Mouse (Mus musculus): ENCODE data around the gene Smoc2. TPM values are rescaled to one million over a fixed set of nuclear protein-coding genes. Genes with fewer than 3 reads are reported as not detected.

The Smoc2 gene
- polyA plus RNA-seq, 1 experiment from 2014 or later: 121 TPM

- Histone ChIP-seq H3K36me3 (no peaks in the 10 kb centered on the region), H3K4me1 (0 out of 2 replicates have a peak, but pooled peaks cover 3% of the 10 kb centered on the region), H3K27ac (no peak overlapping the region), H3K4me2 (no peak overlapping the region), H3K9me3 (no peaks in the 10 kb centered on the region), H3K27me3 (replicated peaks) (no peaks in the 10 kb centered on the region), H3K9ac (no peak overlapping the region), H3K4me3 (replicated peaks) (no peak overlapping the region)
- ATAC-seq (ENCODE audit: insufficient read depth, low FRiP score, low read depth): no peak
- 59% methylated on average over 2 of the region's 2 CpGs for WGBS
These were observed 113.1 kb downstream of the Smoc2 start for GRCm38 (mm10) chr17:14392443-14392842.

- 60% methylated on average over 5 of the region's 5 CpGs for WGBS
- no peaks in the 10 kb centered on the region for H3K36me3 ChIP-seq
These were observed 115.6 kb downstream of the Smoc2 start for GRCm38 (mm10) chr17:14394861-14395260.

GRCm38 (mm10) chr17:14397456-14397855, 118.2 kb downstream of the Smoc2 start:
- peak; percentile 78; the same call in 1 of the 2 replicates for ATAC-seq (ENCODE audit: insufficient read depth, low FRiP score, low read depth)
- no peaks in the 10 kb centered on the region for H3K4me1 ChIP-seq
- no peak overlapping the region for H3K4me3 ChIP-seq (replicated peaks)
- 34% methylated on average over 5 of the region's 5 CpGs for WGBS
- no peak overlapping the region for H3K9ac ChIP-seq
- H3K9me3 ChIP-seq: no peaks in the 10 kb centered on the region
- H3K27ac ChIP-seq: no peak overlapping the region
- no peaks in the 10 kb centered on the region for H3K27me3 ChIP-seq (replicated peaks)
- no peaks in the 10 kb centered on the region for H3K36me3 ChIP-seq
- H3K4me2 ChIP-seq: no peak overlapping the region

More at GRCm38 (mm10) chr17:14394861-14395260, 115.6 kb downstream of the Smoc2 start:
- no peaks in the 10 kb centered on the region for H3K9me3 ChIP-seq
- H3K9ac ChIP-seq: no peak overlapping the region
- ATAC-seq (ENCODE audit: insufficient read depth, low FRiP score, low read depth): no peak
- H3K4me2 ChIP-seq: no peak overlapping the region
- no peak overlapping the region for H3K4me3 ChIP-seq (replicated peaks)
- no peak overlapping the region for H3K27ac ChIP-seq
- no peaks in the 10 kb centered on the region for H3K27me3 ChIP-seq (replicated peaks)
- 0 out of 2 replicates have a peak, but pooled peaks cover 3% of the 10 kb centered on the region for H3K4me1 ChIP-seq

- no peaks in the 10 kb centered on the region for H3K4me1 ChIP-seq
- H3K4me2 ChIP-seq: no peak overlapping the region
- no peaks in the 10 kb centered on the region for H3K36me3 ChIP-seq
- H3K27me3 ChIP-seq (replicated peaks): no peaks in the 10 kb centered on the region
- ATAC-seq (ENCODE audit: insufficient read depth, low FRiP score, low read depth): no peak
- no peak overlapping the region for H3K4me3 ChIP-seq (replicated peaks)
- H3K9me3 ChIP-seq: no peaks in the 10 kb centered on the region
- H3K27ac ChIP-seq: no peak overlapping the region
- 87% methylated on average over 8 of the region's 8 CpGs for WGBS
- H3K9ac ChIP-seq: no peak overlapping the region
These were observed 119.5 kb downstream of the Smoc2 start for GRCm38 (mm10) chr17:14398650-14399424.

- no peak for ATAC-seq (ENCODE audit: insufficient read depth, low FRiP score, low read depth)
- H3K27ac ChIP-seq: no peak overlapping the region
These were observed 121.7 kb downstream of the Smoc2 start for GRCm38 (mm10) chr17:14400960-14401359.

GRCm38 (mm10) chr17:14407874-14408273, 128.6 kb downstream of the Smoc2 start:
- Histone ChIP-seq H3K9ac (no peak overlapping the region), H3K9me3 (no peaks in the 10 kb centered on the region), H3K27ac (no peak overlapping the region), H3K4me2 (no peak overlapping the region), H3K4me3 (replicated peaks) (no peak overlapping the region), H3K36me3 (no peaks in the 10 kb centered on the region), H3K4me1 (no peaks in the 10 kb centered on the region), H3K27me3 (replicated peaks) (no peaks in the 10 kb centered on the region)
- no peak for ATAC-seq (ENCODE audit: insufficient read depth, low FRiP score, low read depth)
- WGBS: 56% methylated on average over 5 of the region's 5 CpGs

More at GRCm38 (mm10) chr17:14400960-14401359, 121.7 kb downstream of the Smoc2 start:
- Histone ChIP-seq H3K4me2 (no peak overlapping the region), H3K36me3 (no peaks in the 10 kb centered on the region), H3K4me3 (replicated peaks) (no peak overlapping the region), H3K4me1 (no peaks in the 10 kb centered on the region), H3K9me3 (no peaks in the 10 kb centered on the region), H3K9ac (no peak overlapping the region), H3K27me3 (replicated peaks) (no peaks in the 10 kb centered on the region)
- 48% methylated on average over 5 of the region's 5 CpGs for WGBS

GRCm38 (mm10) chr17:14412460-14412859, 133.2 kb downstream of the Smoc2 start:
- Histone ChIP-seq H3K27ac (no peak overlapping the region), H3K4me1 (no peaks in the 10 kb centered on the region), H3K36me3 (no peaks in the 10 kb centered on the region), H3K27me3 (replicated peaks) (no peaks in the 10 kb centered on the region), H3K4me3 (replicated peaks) (no peak overlapping the region), H3K9ac (no peak overlapping the region), H3K9me3 (no peaks in the 10 kb centered on the region), H3K4me2 (no peak overlapping the region)
- WGBS: 66% methylated on average over 2 of the region's 2 CpGs
- no peak for ATAC-seq (ENCODE audit: insufficient read depth, low FRiP score, low read depth)

- Histone ChIP-seq H3K27me3 (replicated peaks) (no peaks in the 10 kb centered on the region), H3K9me3 (no peaks in the 10 kb centered on the region), H3K27ac (no peak overlapping the region), H3K4me3 (replicated peaks) (no peak overlapping the region), H3K4me2 (no peak overlapping the region), H3K9ac (no peak overlapping the region), H3K4me1 (no peaks in the 10 kb centered on the region), H3K36me3 (no peaks in the 10 kb centered on the region)
- ATAC-seq (ENCODE audit: insufficient read depth, low FRiP score, low read depth): no peak
- 55% methylated on average over 5 of the region's 5 CpGs for WGBS
These were observed 135.2 kb downstream of the Smoc2 start for GRCm38 (mm10) chr17:14414511-14414910.

GRCm38 (mm10) chr17:14420460-14421046, 141.2 kb downstream of the Smoc2 start:
- Histone ChIP-seq H3K9me3 (no peaks in the 10 kb centered on the region), H3K27ac (no peak overlapping the region), H3K36me3 (no peaks in the 10 kb centered on the region), H3K27me3 (replicated peaks) (no peaks in the 10 kb centered on the region), H3K4me1 (no peaks in the 10 kb centered on the region), H3K9ac (no peak overlapping the region), H3K4me2 (no peak overlapping the region), H3K4me3 (replicated peaks) (no peak overlapping the region)
- ATAC-seq (ENCODE audit: insufficient read depth, low FRiP score, low read depth): no peak
- WGBS: 53% methylated on average over 8 of the region's 8 CpGs

GRCm38 (mm10) chr17:14426481-14426880, 147.2 kb downstream of the Smoc2 start:
- Histone ChIP-seq H3K27ac (no peak overlapping the region), H3K36me3 (no peaks in the 10 kb centered on the region), H3K4me2 (no peak overlapping the region), H3K4me1 (no peaks in the 10 kb centered on the region), H3K9me3 (no peaks in the 10 kb centered on the region), H3K9ac (no peak overlapping the region), H3K27me3 (replicated peaks) (no peaks in the 10 kb centered on the region), H3K4me3 (replicated peaks) (no peak overlapping the region)
- no peak for ATAC-seq (ENCODE audit: insufficient read depth, low FRiP score, low read depth)
- 49% methylated on average over 6 of the region's 6 CpGs for WGBS

- Histone ChIP-seq H3K4me3 (replicated peaks) (no peak overlapping the region), H3K9me3 (no peaks in the 10 kb centered on the region), H3K4me2 (no peak overlapping the region), H3K9ac (no peak overlapping the region), H3K4me1 (no peaks in the 10 kb centered on the region), H3K27ac (no peak overlapping the region), H3K27me3 (replicated peaks) (no peaks in the 10 kb centered on the region), H3K36me3 (no peaks in the 10 kb centered on the region)
- ATAC-seq (ENCODE audit: insufficient read depth, low FRiP score, low read depth): no peak
- 59% methylated on average over 4 of the region's 4 CpGs for WGBS
These were observed 155.4 kb downstream of the Smoc2 start for GRCm38 (mm10) chr17:14434717-14435116.

GRCm38 (mm10) chr17:14445611-14446010, 166.3 kb downstream of the Smoc2 start:
- Histone ChIP-seq H3K4me3 (replicated peaks) (no peak overlapping the region), H3K27me3 (replicated peaks) (no peaks in the 10 kb centered on the region), H3K9me3 (no peaks in the 10 kb centered on the region), H3K4me1 (no peaks in the 10 kb centered on the region), H3K27ac (no peak overlapping the region), H3K36me3 (no peaks in the 10 kb centered on the region), H3K9ac (no peak overlapping the region), H3K4me2 (no peak overlapping the region)
- ATAC-seq (ENCODE audit: insufficient read depth, low FRiP score, low read depth): no peak
- 77% methylated on average over 5 of the region's 5 CpGs for WGBS

Measured in stomach, embryonic 15.5 days (tissue).